Mouse (Mus musculus) thymus, adult 2 months (tissue): Measurements from ENCODE around the gene Chid1.

Experiments
- CTCF ChIP-seq: fragments of 200-500 bp; IDR thresholded peaks from 2 replicates; pipeline ENCODE4 v1.5.1; 2012; ENCODE audit warnings: mild to moderate bottlenecking, control low read depth, low read length, moderate library complexity, borderline replicate concordance; ENCODE audit not compliant: control insufficient read depth, poor library complexity, insufficient read depth; ENCODE audit errors: extremely low read depth
- POLR2A ChIP-seq: fragments of 200-500 bp; IDR thresholded peaks from 2 replicates; pipeline ENCODE4 v1.6.1; 2012; ENCODE audit warnings: mild to moderate bottlenecking, low read length, control low read depth, moderate library complexity; ENCODE audit not compliant: control insufficient read depth, poor library complexity, insufficient read depth; ENCODE audit errors: extremely low read depth

DNA sequence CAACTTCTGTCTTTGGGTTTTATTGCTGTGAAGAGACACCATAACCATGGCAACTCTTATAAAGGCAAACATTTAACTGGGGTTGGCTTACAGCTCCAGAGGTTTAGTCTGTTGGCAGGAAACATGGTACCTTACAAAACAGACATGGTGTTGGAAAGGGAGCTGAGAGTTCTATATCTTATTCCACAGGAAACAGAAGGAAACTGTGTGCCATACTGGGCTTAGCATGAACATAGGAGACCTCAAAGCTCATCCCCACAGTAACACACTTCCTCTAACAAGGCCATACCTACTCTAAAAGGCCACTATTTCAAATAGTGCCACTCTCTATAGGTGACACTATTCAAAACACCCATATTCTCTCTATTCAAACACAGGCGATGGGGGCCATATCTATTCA, 38.9 kb upstream of the Chid1 start:
- TF ChIP-seq CTCF = no peak
- TF ChIP-seq POLR2A = no peak
